22 mouse cellular contexts compared by ENCODE assay signal in genomic region chr1:73844574-73844973, GRCm38 (mm10).
"Had no signal": no experiment of that assay in that cellular context is flagged by ENCODE, and none has a peak within 500 bp of the region (broad histone marks: within the 10 kb centered on the region; RNA-seq: fewer than 3 reads in every experiment).

No protein-coding gene starts in this region.

- H3K9me3 ChIP-seq: heart, embryonic 10.5 days; heart, embryonic 13.5 days; heart, embryonic 15.5 days; hindbrain, embryonic 13.5 days; hindbrain, embryonic 15.5 days; limb, embryonic 13.5 days; limb, embryonic 15.5 days; liver, embryonic 12.5 days had no signal

- DNase-seq: forebrain, postnatal 0 days; gastrocnemius, postnatal 14 days; gastrocnemius, postnatal 36 days; heart, adult 11 months; heart, adult 2 months; heart, postnatal 36 days; kidney, adult 9 months; kidney, postnatal 10 days; kidney, postnatal 4 days; layer of hippocampus, adult 9-11 months; layer of hippocampus, postnatal 36 days; left cerebral cortex, postnatal 4 days had no signal

- H3K4me3 ChIP-seq: heart, adult 2 months; heart, embryonic 10.5 days; heart, embryonic 13.5 days; heart, embryonic 15.5 days; hindbrain, embryonic 13.5 days; hindbrain, embryonic 15.5 days; limb, embryonic 13.5 days; limb, embryonic 15.5 days; liver, embryonic 12.5 days had no signal

- H3K27ac ChIP-seq: heart, adult 2 months; heart, embryonic 10.5 days; heart, embryonic 13.5 days; heart, embryonic 15.5 days; hindbrain, embryonic 13.5 days; hindbrain, embryonic 15.5 days; hindbrain, postnatal 0 days; limb, embryonic 13.5 days; limb, embryonic 15.5 days; liver, embryonic 12.5 days; liver, embryonic 14.5 days had no signal

- H3K27me3 ChIP-seq: heart, embryonic 15.5 days; hindbrain, embryonic 13.5 days; hindbrain, embryonic 15.5 days; limb, embryonic 13.5 days; limb, embryonic 15.5 days; liver, embryonic 12.5 days had no signal

- H3K9ac ChIP-seq: forebrain, postnatal 0 days; heart, embryonic 13.5 days; heart, embryonic 15.5 days; hindbrain, embryonic 13.5 days; hindbrain, embryonic 15.5 days; limb, embryonic 13.5 days; limb, embryonic 15.5 days; liver, embryonic 12.5 days; liver, embryonic 14.5 days had no signal

- ATAC-seq: forebrain, postnatal 0 days; hindbrain, postnatal 0 days; liver, embryonic 12.5 days had no signal

- H3K36me3 ChIP-seq: heart, embryonic 10.5 days; heart, embryonic 13.5 days; heart, embryonic 15.5 days; hindbrain, embryonic 13.5 days; hindbrain, embryonic 15.5 days; limb, embryonic 13.5 days; limb, embryonic 15.5 days; liver, embryonic 12.5 days had no signal

- H3K4me2 ChIP-seq: heart, embryonic 13.5 days; heart, embryonic 15.5 days; hindbrain, embryonic 13.5 days; hindbrain, embryonic 15.5 days; limb, embryonic 13.5 days; limb, embryonic 15.5 days; liver, embryonic 12.5 days had no signal

- H3K4me1 ChIP-seq: heart, embryonic 15.5 days; hindbrain, embryonic 15.5 days; limb, embryonic 13.5 days; liver, embryonic 12.5 days had no signal
